Mouse (Mus musculus) CH12.LX (cell line): ENCODE measurements around the gene Phactr3. TPM values are rescaled to one million over a fixed set of nuclear protein-coding genes. Genes with fewer than 3 reads are reported as not detected.

Experiments
- DNase-seq: peaks from one replicate; pipeline ENCODE4 v3.0.0-alpha.2; 2013; ENCODE audit errors: extremely low read depth
- H3K27ac ChIP-seq: 2 replicates; pipeline ENCODE4 v1.5.1; 2012; ENCODE audit warnings: low read depth, mild to moderate bottlenecking, control low read depth, moderate library complexity; ENCODE audit not compliant: insufficient read depth
- H3K27me3 ChIP-seq: replicated peaks from 2 replicates; pipeline ENCODE3; 2012; ENCODE audit warnings: inconsistent platforms
- H3K36me3 ChIP-seq, 2 experiments: replicated peaks in 1 of 2; 2 replicates each; pipeline versions ENCODE3 to v1.6.1; 2012; ENCODE audit warnings: inconsistent platforms in 1 of 2, low read length in 1 of 2, mild to moderate bottlenecking in 1 of 2, mixed read lengths in 1 of 2, moderate library complexity in 1 of 2; ENCODE audit not compliant: control insufficient read depth in 1 of 2, insufficient read depth in 1 of 2
- H3K4me1 ChIP-seq, 2 experiments: 2 replicates each; pipeline ENCODE4 v1.6.1; 2012; ENCODE audit warnings: inconsistent platforms in 1 of 2, moderate library complexity in 1 of 2; ENCODE audit not compliant: insufficient read depth in 2 of 2, control insufficient read depth in 1 of 2
- H3K4me2 ChIP-seq: 2 replicates; pipeline ENCODE4 v1.6.1; 2012; ENCODE audit warnings: low read depth, mild to moderate bottlenecking, control low read depth; ENCODE audit not compliant: poor library complexity, insufficient read depth, severe bottlenecking
- H3K4me3 ChIP-seq, 3 experiments: fragments of 150-350 bp in 1 of 3; sonication (generic) in 1 of 3; replicated peaks in 1 of 3; 2 replicates each; pipeline versions ENCODE3 to v1.5.1; 2011 to 2012; ENCODE audit warnings: low read depth in 2 of 3, low read length in 2 of 3, mild to moderate bottlenecking in 2 of 3, moderate library complexity in 2 of 3, control low read depth in 1 of 3, improper control_type of control experiment in 1 of 3, inconsistent platforms in 1 of 3, mixed read lengths in 1 of 3; ENCODE audit not compliant: poor library complexity in 1 of 3
- H3K79me2 ChIP-seq: replicated peaks from 2 replicates; pipeline ENCODE4 v1.6.1; 2012; ENCODE audit warnings: mild to moderate bottlenecking, moderate library complexity; ENCODE audit not compliant: control insufficient read depth, poor library complexity, insufficient read depth, severe bottlenecking; ENCODE audit errors: extremely low read depth
- H3K9ac ChIP-seq: 2 replicates; pipeline ENCODE4 v1.6.1; 2012; ENCODE audit warnings: low read depth, mild to moderate bottlenecking, control low read depth, moderate library complexity; ENCODE audit not compliant: insufficient read depth
- H3K9me3 ChIP-seq: replicated peaks from 2 replicates; pipeline ENCODE3; 2012; ENCODE audit warnings: low read length, inconsistent platforms, mixed read lengths
- BHLHE40 ChIP-seq: IDR thresholded peaks from 2 replicates; pipeline ENCODE4 v1.6.1; 2011; ENCODE audit warnings: mild to moderate bottlenecking, low read depth, low read length, improper control_type of control experiment
- CHD1 ChIP-seq: IDR thresholded peaks from 2 replicates; pipeline ENCODE4 v1.6.1; 2012; ENCODE audit warnings: low read depth, low read length, improper control_type of control experiment, inconsistent platforms
- EP300 ChIP-seq: IDR thresholded peaks from 2 replicates; pipeline ENCODE4 v1.6.1; 2011; ENCODE audit warnings: low read length, improper control_type of control experiment
- ETS1 ChIP-seq: conservative IDR thresholded peaks from 2 replicates; pipeline ENCODE4 v1.6.1; 2012; ENCODE audit warnings: low read depth, mild to moderate bottlenecking, inconsistent platforms, low read length, improper control_type of control experiment, moderate library complexity
- HCFC1 ChIP-seq: IDR thresholded peaks from 2 replicates; pipeline ENCODE4 v1.6.1; 2012; ENCODE audit warnings: low read depth, mild to moderate bottlenecking, inconsistent platforms, low read length, improper control_type of control experiment
- IRF4 ChIP-seq: IDR thresholded peaks from 2 replicates; pipeline ENCODE4 v1.6.1; 2014; ENCODE audit warnings: low read depth, mild to moderate bottlenecking, inconsistent platforms, low read length, improper control_type of control experiment
- JUND ChIP-seq: conservative IDR thresholded peaks from 2 replicates; pipeline ENCODE4 v1.6.1; 2011; ENCODE audit warnings: low read depth, low read length, improper control_type of control experiment
- KAT2A ChIP-seq: IDR thresholded peaks from 2 replicates; pipeline ENCODE4 v1.6.1; 2012; ENCODE audit warnings: low read length, improper control_type of control experiment, inconsistent platforms; ENCODE audit not compliant: insufficient replicate concordance
- MYC ChIP-seq: IDR thresholded peaks from 2 replicates; pipeline ENCODE4 v1.6.1; 2011; ENCODE audit warnings: low read depth, mild to moderate bottlenecking, improper control_type of control experiment, low read length
- POLR2AphosphoS2 ChIP-seq: IDR thresholded peaks from 2 replicates; pipeline ENCODE4 v1.6.1; 2011; ENCODE audit warnings: low read depth, low read length, improper control_type of control experiment
- RCOR1 ChIP-seq: conservative IDR thresholded peaks from 2 replicates; pipeline ENCODE4 v1.6.1; 2012; ENCODE audit warnings: low read depth, mild to moderate bottlenecking, inconsistent platforms, low read length, improper control_type of control experiment
- SIN3A ChIP-seq: IDR thresholded peaks from 2 replicates; pipeline ENCODE4 v1.6.1; 2012; ENCODE audit warnings: low read length, improper control_type of control experiment, inconsistent platforms
- SMC3 ChIP-seq: IDR thresholded peaks from 2 replicates; pipeline ENCODE4 v1.6.1; 2011; ENCODE audit warnings: low read depth, low read length, improper control_type of control experiment
- UBTF ChIP-seq: IDR thresholded peaks from 2 replicates; pipeline ENCODE4 v1.6.1; 2012; ENCODE audit warnings: low read depth, mild to moderate bottlenecking, inconsistent platforms, low read length, improper control_type of control experiment, moderate library complexity
- USF1 ChIP-seq: IDR thresholded peaks from 2 replicates; pipeline ENCODE4 v1.6.1; 2014; ENCODE audit warnings: low read depth, mild to moderate bottlenecking, inconsistent platforms, low read length, improper control_type of control experiment
- ZC3H11A ChIP-seq: IDR thresholded peaks from 2 replicates; pipeline ENCODE4 v1.6.1; 2012; ENCODE audit warnings: low read depth, mild to moderate bottlenecking, inconsistent platforms, low read length, improper control_type of control experiment
- ZMIZ1 ChIP-seq: IDR thresholded peaks from 2 replicates; pipeline ENCODE4 v1.6.1; 2012; ENCODE audit warnings: low read depth, mild to moderate bottlenecking, inconsistent platforms, low read length, improper control_type of control experiment
- dilution Hi-C: fragments of 300-500 bp; cut with MboI; formaldehyde crosslinking; loops from 2 replicates; pipeline ENCODE4 v1.14.3; 2020; ENCODE audit warnings: low sequenced_read_pairs; ENCODE audit not compliant: extremely low pct_unique_long_range_greater_than_20kb, extremely low pct_ligation_motif_present
- in situ Hi-C: fragments of 300-500 bp; cut with MboI; formaldehyde crosslinking; loops from 3 replicates; pipeline ENCODE4 v1.14.3; 2019; ENCODE audit warnings: low sequenced_read_pairs, low pct_ligation_motif_present, low pct_unique_long_range_greater_than_20kb, mixed read lengths
- polyA plus RNA-seq: library from polyadenylated mRNA; unstranded; fragments of >175 nt; gene quantifications from 2 replicates; pipeline ENCODE4 v1.2.1, GENCODE M21; 2012; ENCODE audit warnings: low read depth; ENCODE audit not compliant: insufficient read length
- total RNA-seq, 2 experiments: library from RNA; depleted of rRNA; stranded (reverse); fragments of 300-350 nt in 1 of 2; fragments of >200 nt in 1 of 2; gene quantifications; 2 replicates each; pipeline ENCODE4 v1.2.3; 2012 to 2014

Phactr3 gene
- total and polyA plus RNA-seq, 3 experiments, result 0.21 to 0.75 TPM; not detected in 1

DNA sequence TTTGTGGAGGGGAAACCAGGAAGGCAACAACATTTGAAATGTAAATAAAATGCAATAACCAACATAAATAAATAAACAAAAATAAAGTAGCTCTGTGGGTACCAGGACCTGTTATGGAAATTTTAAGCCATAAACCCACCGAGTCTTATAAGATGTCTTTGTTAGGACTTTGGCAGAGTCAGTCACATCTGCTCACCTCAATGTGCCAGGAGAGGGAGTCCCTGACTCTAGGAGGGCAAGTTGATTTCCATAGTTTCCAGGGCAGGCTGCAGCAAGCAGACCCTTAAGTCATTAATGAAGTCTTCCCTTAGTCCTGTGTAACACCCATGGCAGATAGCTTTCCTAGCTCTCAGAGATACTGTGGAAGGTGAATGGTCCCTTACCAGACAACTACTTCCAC, 25.1 kb downstream of the Phactr3 start:
- Histone ChIP-seq H3K27ac (no peak overlapping the region), H3K9me3 (no peaks in the 10 kb centered on the region), H3K4me2 (no peak overlapping the region), H3K4me3 (no peak overlapping the region), H3K36me3 (no peaks in the 10 kb centered on the region), H3K4me1 (no peaks in the 10 kb centered on the region), H3K9ac (no peak overlapping the region), H3K27me3 (peaks cover 93% of the 10 kb centered on the region), H3K79me2 (no peaks in the 10 kb centered on the region)
- TF ChIP-seq POLR2AphosphoS2 (no peak), JUND (no peak), USF1 (no peak), UBTF (no peak), SIN3A (no peak), ZMIZ1 (no peak), IRF4 (no peak), CHD1 (no peak), ETS1 (no peak)
- in situ Hi-C loops, result no loop called here
- dilution Hi-C loops, result no loop called here
- DNase-seq, result no peak

- Histone ChIP-seq H3K27ac (no peak overlapping the region), H3K79me2 (no peaks in the 10 kb centered on the region), H3K36me3 (no peaks in the 10 kb centered on the region), H3K4me1 (no peaks in the 10 kb centered on the region), H3K4me3 (no peak overlapping the region), H3K9me3 (no peaks in the 10 kb centered on the region), H3K4me2 (no peak overlapping the region), H3K27me3 (peaks cover 95% of the 10 kb centered on the region), H3K9ac (no peak overlapping the region)
- dilution Hi-C loops (no loop called here), in situ Hi-C loops (no loop called here)
- DNase-seq, result no peak
- TF ChIP-seq BHLHE40 (no peak), HCFC1 (peak; percentile 57)
These were observed 30.5 kb downstream of the Phactr3 start for GRCm38 (mm10) chr2:178149312-178149711.

GRCm38 (mm10) chr2:178150697-178151096, 31.9 kb downstream of the Phactr3 start:
- dilution Hi-C loops, result no loop called here
- TF ChIP-seq MYC (no peak), RCOR1 (no peak), EP300 (no peak), HCFC1 (no peak), ZC3H11A (no peak), KAT2A (no peak), ZMIZ1 (no peak), SMC3 (no peak), IRF4 (no peak)

More at GRCm38 (mm10) chr2:178150697-178151096, 31.9 kb downstream of the Phactr3 start:
- peaks cover 95% of the 10 kb centered on the region for H3K27me3 ChIP-seq
- in situ Hi-C loops, result no loop called here
- no peaks in the 10 kb centered on the region for H3K79me2 ChIP-seq
- no peak overlapping the region for H3K27ac ChIP-seq
- no peak overlapping the region for H3K4me3 ChIP-seq
- H3K9ac ChIP-seq, result no peak overlapping the region
- no peaks in the 10 kb centered on the region for H3K36me3 ChIP-seq
- H3K4me1 ChIP-seq, result no peaks in the 10 kb centered on the region
- no peak overlapping the region for H3K4me2 ChIP-seq
- H3K9me3 ChIP-seq, result no peaks in the 10 kb centered on the region
- DNase-seq, result no peak
